ENCODE assay signal across 9 mouse cellular contexts in genomic region chr2:6118246-6118645, GRCm38 (mm10). TPM values are rescaled to one million over a fixed set of nuclear protein-coding genes. Genes with fewer than 3 reads are reported as not detected.
DNase-seq lines count a peak whose midpoint lies in the region; ATAC-seq and TF ChIP-seq lines count a peak whose summit lies in the region.
"Had no signal": no experiment of that assay in that cellular context is flagged by ENCODE, and none has a peak within 500 bp of the region (broad histone marks: within the 10 kb centered on the region; RNA-seq: fewer than 3 reads in every experiment).

No protein-coding gene starts in this region.

- H3K36me3 ChIP-seq in lung, embryonic 14.5 days (ENCODE audit: insufficient read depth) = no peaks in the 10 kb centered on the region
- no peaks in the 10 kb centered on the region for H3K36me3 ChIP-seq in hindbrain, embryonic 14.5 days (replicated peaks; ENCODE audit: control insufficient read depth, insufficient read depth)
- H3K36me3 ChIP-seq: liver, embryonic 15.5 days had no signal

- intact Hi-C loops in heart, postnatal 25 days (cut with DNase I) = no loop called here

- H3K27ac ChIP-seq in lung, embryonic 14.5 days (ENCODE audit: low read depth) = no peak overlapping the region
- no peak overlapping the region for H3K27ac ChIP-seq in hindbrain, embryonic 14.5 days
- H3K27ac ChIP-seq: liver, embryonic 15.5 days had no signal

- WGBS in lung, embryonic 14.5 days = 68% methylated on average over 10 of the region's 10 CpGs
- WGBS in hindbrain, embryonic 14.5 days = 82% methylated on average over 10 of the region's 10 CpGs

- TF ChIP-seq CTCF in lung, embryonic 14.5 days (IDR thresholded peaks at IDR 0.05; ENCODE audit: low read depth) = no peak

- peak; percentile 4; the same call in 1 of the 2 replicates for ATAC-seq in cerebellum, adult (ENCODE audit: insufficient number of reproducible peaks, low FRiP score, low TSS enrichment)
- no peak; the same call in 1 of the 2 replicates for ATAC-seq in lung, embryonic 14.5 days (ENCODE audit: insufficient read depth)
- ATAC-seq in hindbrain, embryonic 14.5 days (ENCODE audit: low FRiP score) = no peak

- H3K27me3 ChIP-seq in lung, embryonic 14.5 days (ENCODE audit: insufficient read depth, low read length) = no peaks in the 10 kb centered on the region
- H3K27me3 ChIP-seq in hindbrain, embryonic 14.5 days (ENCODE audit: control insufficient read depth, insufficient read depth, low read length) = no peaks in the 10 kb centered on the region
- H3K27me3 ChIP-seq: liver, embryonic 15.5 days had no signal

- no peak overlapping the region for H3K4me2 ChIP-seq in lung, embryonic 14.5 days
- H3K4me2 ChIP-seq in hindbrain, embryonic 14.5 days (replicated peaks) = no peak overlapping the region
- H3K4me2 ChIP-seq: liver, embryonic 15.5 days had no signal

- no peak overlapping the region for H3K9ac ChIP-seq in lung, embryonic 14.5 days
- no peak overlapping the region for H3K9ac ChIP-seq in hindbrain, embryonic 14.5 days
- H3K9ac ChIP-seq: liver, embryonic 15.5 days had no signal

- no peak for DNase-seq in cerebellum, postnatal 4 days (ENCODE audit: low spot score in 2 of 2)
- peak; percentile 25 for DNase-seq in cerebellum, adult 8-10 months
- DNase-seq in heart, postnatal 25 days (ENCODE audit: low spot score) = peak; percentile 23
- peak; percentile 15 for DNase-seq in lung, embryonic 14.5 days
- no peak for DNase-seq in hindbrain, embryonic 14.5 days (ENCODE audit: low spot score)
- no peak for DNase-seq in thymus, postnatal 14 days
- DNase-seq in layer of hippocampus, postnatal 25 days (ENCODE audit: extremely low spot score in 1 of 2, low spot score in 1 of 2) = no peak

- no peaks in the 10 kb centered on the region for H3K4me1 ChIP-seq in lung, embryonic 14.5 days (ENCODE audit: insufficient read depth)
- H3K4me1 ChIP-seq in hindbrain, embryonic 14.5 days (replicated peaks; ENCODE audit: control insufficient read depth, insufficient read depth, low read length) = no peaks in the 10 kb centered on the region

- no peak overlapping the region for H3K4me3 ChIP-seq in lung, embryonic 14.5 days (ENCODE audit: low read depth, low read length)
- no peak overlapping the region for H3K4me3 ChIP-seq in hindbrain, embryonic 14.5 days (replicated peaks; ENCODE audit: low read length)
- H3K4me3 ChIP-seq: liver, embryonic 15.5 days had no signal

- no peaks in the 10 kb centered on the region for H3K9me3 ChIP-seq in lung, embryonic 14.5 days (ENCODE audit: low read depth, low read length)
- no peaks in the 10 kb centered on the region for H3K9me3 ChIP-seq in hindbrain, embryonic 14.5 days (ENCODE audit: control insufficient read depth, low read length)
- H3K9me3 ChIP-seq: liver, embryonic 15.5 days had no signal

RNA-seq across cellular contexts. Expression of gene Proser2, which starts 11.8 kb away (rescaled TPM):
- total RNA-seq in heart, postnatal 25 days (2021) = 10 to 100 TPM; 12.6 to 16.0 TPM
- 4.9 and 5.9 TPM in 2 replicates for polyA plus RNA-seq in lung, embryonic 14.5 days (2014; fragmentation: Nextera tagmentation; extraction: Ambion mirVana)
- polyA plus RNA-seq in hindbrain, embryonic 14.5 days (2014; fragmentation: Nextera tagmentation; extraction: Ambion mirVana) = 6.2 and 7.7 TPM in 2 replicates
- 1 to 10 TPM; 2.2 to 2.4 TPM for total RNA-seq in layer of hippocampus, postnatal 25 days (2021)

Comparison
In these comparisons a context has a peak if more than half of its experiments do, and no peak if none do; other contexts are left out.
1. DNase-seq: peak in cerebellum, adult 8-10 months (single experiment), heart, postnatal 25 days (single experiment) and lung, embryonic 14.5 days (single experiment); none in cerebellum, postnatal 4 days (0 of 2), hindbrain, embryonic 14.5 days (single experiment), thymus, postnatal 14 days (single experiment) and layer of hippocampus, postnatal 25 days (0 of 2).
2. RNA of gene Proser2, which starts 11.8 kb away (total RNA-seq): 12.6 to 16.0 TPM in heart, postnatal 25 days; 2.2 to 2.4 TPM in layer of hippocampus, postnatal 25 days; every median in the first group is over 4 times any median in the second.